Mouse (Mus musculus): ENCODE measurements around the gene Gba. TPM values are rescaled to one million over a fixed set of nuclear protein-coding genes. Genes with fewer than 3 reads are reported as not detected.

The Gba gene
- polyA plus RNA-seq, 1 experiment from 2014 or later: 34.3 TPM

- H3K4me2 ChIP-seq: no peak overlapping the region
- H3K4me1 ChIP-seq: peaks cover 36% of the 10 kb centered on the region
- H3K27me3 ChIP-seq: peaks cover 20% of the 10 kb centered on the region; the same call in 1 of the 2 replicates
- H3K9ac ChIP-seq: no peak overlapping the region
- no peak overlapping the region for H3K4me3 ChIP-seq (replicated peaks)
- 18% methylated on average over 7 of the region's 7 CpGs for WGBS
- no peak for ATAC-seq (ENCODE audit: low FRiP score)
- H3K27ac ChIP-seq: no peak overlapping the region
- H3K36me3 ChIP-seq (replicated peaks): peaks cover 16% of the 10 kb centered on the region
- no peaks in the 10 kb centered on the region for H3K9me3 ChIP-seq
These were observed 47.8 kb downstream of the Gba start for GRCm38 (mm10) chr3:89250435-89251040.

- no peak overlapping the region for H3K4me2 ChIP-seq
- H3K27me3 ChIP-seq: peaks cover 20% of the 10 kb centered on the region; the same call in 1 of the 2 replicates
- H3K4me1 ChIP-seq: peaks cover 30% of the 10 kb centered on the region
- WGBS: 9% methylated on average over 17 of the region's 17 CpGs
- no peak for ATAC-seq (ENCODE audit: low FRiP score)
- no peak overlapping the region for H3K27ac ChIP-seq
- no peak overlapping the region; the same call in 1 of the 2 replicates for H3K9ac ChIP-seq
- peaks cover 16% of the 10 kb centered on the region for H3K36me3 ChIP-seq (replicated peaks)
- no peak overlapping the region for H3K4me3 ChIP-seq (replicated peaks)
- H3K9me3 ChIP-seq: no peaks in the 10 kb centered on the region
These were observed 48.7 kb downstream of the Gba start for GRCm38 (mm10) chr3:89251365-89251895.

GRCm38 (mm10) chr3:89254994-89255393, 52.3 kb downstream of the Gba start:
- WGBS: 92% methylated on average over 5 of the region's 5 CpGs
- peaks cover 14% of the 10 kb centered on the region for H3K4me1 ChIP-seq
- no peak for ATAC-seq (ENCODE audit: low FRiP score)
- H3K4me3 ChIP-seq (replicated peaks): no peak overlapping the region
- no peak overlapping the region for H3K9ac ChIP-seq
- H3K9me3 ChIP-seq: no peaks in the 10 kb centered on the region
- no peak overlapping the region for H3K27ac ChIP-seq
- peaks cover 24% of the 10 kb centered on the region for H3K27me3 ChIP-seq
- no peak overlapping the region for H3K4me2 ChIP-seq
- H3K36me3 ChIP-seq (replicated peaks): no peaks in the 10 kb centered on the region

GRCm38 (mm10) chr3:89256177-89256576, 53.4 kb downstream of the Gba start:
- 78% methylated on average over 5 of the region's 5 CpGs for WGBS
- Histone ChIP-seq H3K9ac (no peak overlapping the region), H3K4me1 (peaks cover 5% of the 10 kb centered on the region), H3K4me2 (no peak overlapping the region), H3K27me3 (peaks cover 17% of the 10 kb centered on the region), H3K4me3 (replicated peaks) (no peak overlapping the region), H3K36me3 (replicated peaks) (no peaks in the 10 kb centered on the region), H3K27ac (no peak overlapping the region), H3K9me3 (no peaks in the 10 kb centered on the region)
- ATAC-seq (ENCODE audit: low FRiP score): no peak

MicroRNAs within 50 kb of the gene (microRNA counts, 519-probe panel; counts per million panel counts)
- 3,316 counts per million, percentile 29 among the panel's probes with 10 or more counts for microRNA mmu-miR-92b

Small RNA genes lying within 50 kb of the gene (microRNA-seq; reads per million reads assigned to microRNA genes)
- 21,153 reads per million, percentile 97 among the genes with 10 or more reads in this experiment for gene Mir92b

Other genes with a start within 250 kb of the Gba start
- 36.0 and 40.0 TPM in 2 replicates for gene Rusc1, start 109.6 kb upstream of the Gba start, polyA plus RNA-seq (2016; fragmentation: Nextera tagmentation; extraction: Ambion mirVana)
- gene Gm43738, start 101.8 kb upstream of the Gba start, polyA plus RNA-seq (2016; fragmentation: Nextera tagmentation; extraction: Ambion mirVana): 0.12 TPM in 1 of 2 replicates, not detected in the other
- 292 and 322 TPM in 2 replicates for gene Fdps, start 101.0 kb upstream of the Gba start, polyA plus RNA-seq (2016; fragmentation: Nextera tagmentation; extraction: Ambion mirVana)
- gene Pklr, start 66.8 kb upstream of the Gba start, polyA plus RNA-seq (2016; fragmentation: Nextera tagmentation; extraction: Ambion mirVana): 0.09 and 0.22 TPM in 2 replicates
- gene Hcn3, start 42.7 kb upstream of the Gba start, polyA plus RNA-seq (2016; fragmentation: Nextera tagmentation; extraction: Ambion mirVana): 11.2 and 15.1 TPM in 2 replicates
- gene Clk2, start 38.1 kb upstream of the Gba start, polyA plus RNA-seq (2016; fragmentation: Nextera tagmentation; extraction: Ambion mirVana): 41.1 and 42.5 TPM in 2 replicates
- 89.7 and 94.4 TPM in 2 replicates for gene Scamp3, start 25.5 kb upstream of the Gba start, polyA plus RNA-seq (2016; fragmentation: Nextera tagmentation; extraction: Ambion mirVana)
- 25.6 and 26.3 TPM in 2 replicates for gene Fam189b, start 19.8 kb upstream of the Gba start, polyA plus RNA-seq (2016; fragmentation: Nextera tagmentation; extraction: Ambion mirVana)
- 95.1 and 97.9 TPM in 2 replicates for gene Thbs3, start 12.3 kb downstream of the Gba start, polyA plus RNA-seq (2016; fragmentation: Nextera tagmentation; extraction: Ambion mirVana)
- gene Mtx1, start 24.2 kb downstream of the Gba start, polyA plus RNA-seq (2016; fragmentation: Nextera tagmentation; extraction: Ambion mirVana): 185 and 194 TPM in 2 replicates
- gene Muc1, start 26.1 kb downstream of the Gba start, polyA plus RNA-seq (2016; fragmentation: Nextera tagmentation; extraction: Ambion mirVana): 3.8 and 4.7 TPM in 2 replicates
- gene Krtcap2, start 43.0 kb downstream of the Gba start, polyA plus RNA-seq (2016; fragmentation: Nextera tagmentation; extraction: Ambion mirVana): 249 and 252 TPM in 2 replicates
- gene Trim46, start 43.4 kb downstream of the Gba start, polyA plus RNA-seq (2016; fragmentation: Nextera tagmentation; extraction: Ambion mirVana): 25.1 and 26.6 TPM in 2 replicates
- 79.1 and 84.3 TPM in 2 replicates for gene Dpm3, start 56.4 kb downstream of the Gba start, polyA plus RNA-seq (2016; fragmentation: Nextera tagmentation; extraction: Ambion mirVana)
- gene Slc50a1, start 67.6 kb downstream of the Gba start, polyA plus RNA-seq (2016; fragmentation: Nextera tagmentation; extraction: Ambion mirVana): 28.6 and 29.7 TPM in 2 replicates
- 9.7 and 12.6 TPM in 2 replicates for gene Efna1, start 78.2 kb downstream of the Gba start, polyA plus RNA-seq (2016; fragmentation: Nextera tagmentation; extraction: Ambion mirVana)
- 11.9 and 14.9 TPM in 2 replicates for gene Efna3, start 120.0 kb downstream of the Gba start, polyA plus RNA-seq (2016; fragmentation: Nextera tagmentation; extraction: Ambion mirVana)
- 17.1 and 20.0 TPM in 2 replicates for gene Efna4, start 135.1 kb downstream of the Gba start, polyA plus RNA-seq (2016; fragmentation: Nextera tagmentation; extraction: Ambion mirVana)
- 22.7 and 28.2 TPM in 2 replicates for gene Adam15, start 147.1 kb downstream of the Gba start, polyA plus RNA-seq (2016; fragmentation: Nextera tagmentation; extraction: Ambion mirVana)
- 0.13 and 0.22 TPM in 2 replicates for gene Dcst2, start 159.0 kb downstream of the Gba start, polyA plus RNA-seq (2016; fragmentation: Nextera tagmentation; extraction: Ambion mirVana)
- gene Dcst1, start 162.3 kb downstream of the Gba start, polyA plus RNA-seq (2016; fragmentation: Nextera tagmentation; extraction: Ambion mirVana): 0.36 and 0.54 TPM in 2 replicates
- 0.45 and 0.62 TPM in 2 replicates for gene Zbtb7b, start 191.8 kb downstream of the Gba start, polyA plus RNA-seq (2016; fragmentation: Nextera tagmentation; extraction: Ambion mirVana)
- 0.24 and 2.0 TPM in 2 replicates for gene Lenep, start 199.9 kb downstream of the Gba start, polyA plus RNA-seq (2016; fragmentation: Nextera tagmentation; extraction: Ambion mirVana)
- 32.2 and 33.1 TPM in 2 replicates for gene Flad1, start 208.9 kb downstream of the Gba start, polyA plus RNA-seq (2016; fragmentation: Nextera tagmentation; extraction: Ambion mirVana)
- 363 and 395 TPM in 2 replicates for gene Cks1b, start 215.5 kb downstream of the Gba start, polyA plus RNA-seq (2016; fragmentation: Nextera tagmentation; extraction: Ambion mirVana)
- 28.4 and 30.9 TPM in 2 replicates for gene Shc1, start 215.5 kb downstream of the Gba start, polyA plus RNA-seq (2016; fragmentation: Nextera tagmentation; extraction: Ambion mirVana)
- 47.2 and 48.8 TPM in 2 replicates for gene Pygo2, start 227.3 kb downstream of the Gba start, polyA plus RNA-seq (2016; fragmentation: Nextera tagmentation; extraction: Ambion mirVana)
- 14.4 and 14.7 TPM in 2 replicates for gene Pbxip1, start 233.8 kb downstream of the Gba start, polyA plus RNA-seq (2016; fragmentation: Nextera tagmentation; extraction: Ambion mirVana)